In the genomic region with DNA sequence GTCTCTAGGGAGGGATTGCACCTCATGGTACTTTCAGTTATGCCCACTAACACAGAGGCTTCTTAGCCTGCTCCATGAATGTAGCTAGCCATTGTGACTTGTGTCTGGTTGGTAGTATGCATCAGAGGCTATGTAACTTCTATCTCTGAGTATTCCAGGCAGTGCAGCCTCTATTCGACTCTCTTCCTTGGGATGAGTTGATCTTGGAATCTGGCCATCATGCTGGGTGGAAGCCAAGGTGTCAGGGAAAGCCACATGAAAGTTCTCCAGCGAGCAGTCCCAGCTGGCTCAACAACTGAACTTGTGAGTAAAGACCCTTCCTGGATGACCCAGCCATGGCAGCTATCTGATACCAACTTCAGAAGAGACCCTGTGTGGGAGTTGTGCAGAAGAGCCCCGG, we compare ENCODE assay signal across 8 mouse cellular contexts.
DNase-seq lines count a peak whose midpoint lies in the region.

No protein-coding gene starts in this region.

- peak; percentile 28 to 40 for DNase-seq in layer of hippocampus, postnatal 10 days (ENCODE audit: low spot score in 2 of 2)
- DNase-seq in layer of hippocampus, adult 9-11 months: no peak
- DNase-seq in cerebellum, postnatal 14 days: peak; percentile 62 to 76
- DNase-seq in kidney, adult 11 months: peak; percentile 29
- peak; percentile 65 for DNase-seq in lung, postnatal 36 days
- no peak for DNase-seq in frontal cortex, postnatal 36 days (ENCODE audit: low spot score in 2 of 2)
- DNase-seq in c-Kit-positive CD71-positive TER-119-positive erythroid progenitor cells, embryonic 14.5 days (ENCODE audit: low spot score): no peak
- no peak for DNase-seq in thymus, postnatal 10 days (ENCODE audit: low spot score in 2 of 2)

Comparison
In these comparisons a context has a peak if more than half of its experiments do, and no peak if none do; other contexts are left out.
1. DNase-seq: peak in layer of hippocampus, postnatal 10 days (2 of 2), cerebellum, postnatal 14 days (2 of 2), kidney, adult 11 months (single experiment) and lung, postnatal 36 days (single experiment); none in layer of hippocampus, adult 9-11 months (single experiment), frontal cortex, postnatal 36 days (0 of 2), c-Kit-positive CD71-positive TER-119-positive erythroid progenitor cells, embryonic 14.5 days (single experiment) and thymus, postnatal 10 days (0 of 2).